Mouse (Mus musculus): ENCODE results near the gene Phykpl.
A peak's percentile ranks its signal among the peaks of the same experiment; 100 is the strongest.
"Not testable (repeated sequence)": the region's sequence is repeated elsewhere in the genome, so short reads cannot be mapped to it uniquely, and the experiment has no call there.

Gene Phykpl

GRCm38 (mm10) chr11:51586411-51586810 lies 1.9 kb downstream of the Phykpl start:
- DNase-seq (ENCODE audit: low spot score in 2 of 2) = no peak

DNA sequence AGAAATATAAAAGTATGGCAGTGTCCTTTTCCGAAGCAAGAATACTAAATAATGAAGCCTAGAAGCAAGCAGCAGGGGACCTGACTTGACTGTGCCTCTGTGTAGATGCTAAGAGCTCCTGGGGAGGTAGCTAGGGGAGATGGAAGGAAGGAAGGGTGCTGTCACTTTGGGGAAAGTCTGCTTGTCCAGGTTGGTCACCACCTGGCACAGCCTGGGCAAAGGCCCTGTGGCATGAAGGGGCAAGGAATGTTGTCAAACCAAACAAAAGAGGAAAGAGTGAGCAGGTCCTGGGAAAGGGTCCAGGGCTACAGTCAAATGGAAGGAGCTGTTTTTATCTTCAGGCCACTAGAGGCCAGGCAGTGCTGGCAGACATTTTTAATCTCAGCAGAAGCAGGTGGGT lies 2.5 kb downstream of the Phykpl start:
- no peak for DNase-seq (ENCODE audit: low spot score in 2 of 2)

DNA sequence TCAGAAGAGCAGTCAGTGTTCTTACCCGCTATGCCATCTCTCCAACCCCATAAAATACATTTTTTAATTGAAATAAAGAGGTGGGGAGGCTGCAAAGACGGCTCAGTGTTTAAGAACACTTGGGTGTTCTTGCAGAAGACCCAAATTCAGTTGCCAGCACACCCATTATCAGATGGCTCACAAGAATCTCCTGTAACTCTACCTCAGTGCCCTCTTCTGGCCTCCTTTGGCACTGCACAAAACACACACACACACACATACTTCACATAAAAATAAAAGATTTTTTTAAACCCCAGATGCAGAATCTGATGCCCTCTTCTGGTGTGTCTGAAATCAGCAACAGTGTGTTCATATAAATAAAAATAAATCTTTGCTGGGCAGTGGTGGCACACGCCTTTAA lies 4.3 kb downstream of the Phykpl start:
- DNase-seq (ENCODE audit: low spot score in 2 of 2) = no peak

DNA sequence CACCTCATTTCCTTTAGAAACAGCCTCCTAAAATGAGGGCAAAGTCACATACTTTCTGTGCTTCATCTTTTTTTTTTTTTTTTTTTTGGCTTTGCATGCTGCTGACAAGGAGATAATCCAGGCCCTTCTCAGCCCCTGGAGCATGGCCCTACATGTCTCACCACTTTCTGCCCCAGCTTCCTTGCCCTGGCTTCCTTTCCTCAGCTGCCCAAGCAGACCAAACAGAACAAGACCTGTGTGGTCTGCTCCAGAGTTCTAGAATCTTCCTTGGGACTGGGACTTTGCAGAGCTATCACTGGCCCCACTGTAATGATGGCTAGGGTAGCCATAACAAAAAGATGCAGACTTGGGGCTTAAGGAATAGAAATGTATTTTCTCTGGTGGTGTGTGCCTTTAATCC lies 5.4 kb downstream of the Phykpl start:
- DNase-seq (ENCODE audit: low spot score in 2 of 2) = no peak

DNA sequence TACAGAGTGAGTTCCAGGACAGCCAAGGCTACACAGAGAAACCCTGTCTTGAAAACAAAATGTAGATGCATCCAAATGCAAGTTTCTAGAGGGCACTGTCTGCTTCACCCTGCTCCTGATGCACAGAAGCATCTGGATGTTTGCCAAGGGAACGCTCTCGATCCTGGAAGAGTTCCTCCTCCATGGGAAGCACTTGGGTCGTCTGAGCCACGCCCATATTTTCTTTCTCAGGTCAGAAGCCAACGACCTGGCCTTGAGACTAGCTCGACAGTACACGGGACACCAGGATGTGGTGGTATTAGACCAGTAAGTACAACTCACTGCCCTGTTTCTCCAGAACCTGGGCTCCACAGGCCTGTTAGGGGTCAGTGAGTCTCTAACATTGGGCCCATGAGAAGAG lies 6.6 kb downstream of the Phykpl start:
- no peak for DNase-seq (ENCODE audit: low spot score in 2 of 2)

DNA sequence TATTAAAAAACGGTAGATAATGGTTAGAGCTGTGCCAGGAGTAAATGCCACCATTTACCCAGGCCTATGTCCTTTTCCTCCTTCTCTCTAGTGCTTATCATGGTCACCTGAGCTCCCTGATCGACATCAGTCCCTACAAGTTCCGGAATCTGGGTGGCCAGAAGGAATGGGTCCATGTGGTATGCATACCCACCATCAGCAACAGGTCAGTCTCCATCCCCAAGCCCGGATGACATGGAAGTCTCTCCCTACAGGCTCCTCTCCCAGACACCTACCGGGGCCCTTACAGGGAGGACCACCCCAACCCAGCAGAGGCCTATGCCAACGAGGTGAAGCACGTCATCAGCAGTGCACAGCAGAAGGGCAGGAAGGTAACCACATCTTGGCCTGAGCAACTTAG lies 7.4 kb downstream of the Phykpl start:
- no peak for DNase-seq (ENCODE audit: low spot score in 2 of 2)

DNA sequence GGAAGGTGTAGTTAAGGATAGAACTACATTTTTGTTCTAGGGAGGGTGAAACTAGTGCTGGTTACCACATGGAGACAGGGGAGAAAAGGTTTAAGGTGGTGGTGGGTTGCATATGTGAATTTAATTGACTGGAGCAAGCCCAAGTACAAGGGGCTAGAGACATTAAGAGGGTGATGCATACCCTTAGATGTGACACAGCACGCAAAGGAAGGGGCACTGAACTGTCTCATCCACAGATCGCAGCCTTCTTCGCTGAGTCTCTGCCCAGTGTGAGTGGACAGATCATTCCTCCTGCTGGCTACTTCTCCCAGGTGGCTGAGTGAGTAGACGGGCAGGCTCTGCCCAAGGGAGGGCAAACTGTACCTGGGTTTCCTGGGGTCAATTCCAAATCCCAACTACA lies 8.8 kb downstream of the Phykpl start:
- DNase-seq (ENCODE audit: low spot score in 2 of 2) = no peak

- DNase-seq (ENCODE audit: low spot score in 2 of 2) = no peak
These were observed 9.3 kb downstream of the Phykpl start for GRCm38 (mm10) chr11:51593849-51594248.

GRCm38 (mm10) chr11:51594715-51595350 lies 10.3 kb downstream of the Phykpl start:
- no peak for DNase-seq (ENCODE audit: low spot score in 2 of 2)

DNA sequence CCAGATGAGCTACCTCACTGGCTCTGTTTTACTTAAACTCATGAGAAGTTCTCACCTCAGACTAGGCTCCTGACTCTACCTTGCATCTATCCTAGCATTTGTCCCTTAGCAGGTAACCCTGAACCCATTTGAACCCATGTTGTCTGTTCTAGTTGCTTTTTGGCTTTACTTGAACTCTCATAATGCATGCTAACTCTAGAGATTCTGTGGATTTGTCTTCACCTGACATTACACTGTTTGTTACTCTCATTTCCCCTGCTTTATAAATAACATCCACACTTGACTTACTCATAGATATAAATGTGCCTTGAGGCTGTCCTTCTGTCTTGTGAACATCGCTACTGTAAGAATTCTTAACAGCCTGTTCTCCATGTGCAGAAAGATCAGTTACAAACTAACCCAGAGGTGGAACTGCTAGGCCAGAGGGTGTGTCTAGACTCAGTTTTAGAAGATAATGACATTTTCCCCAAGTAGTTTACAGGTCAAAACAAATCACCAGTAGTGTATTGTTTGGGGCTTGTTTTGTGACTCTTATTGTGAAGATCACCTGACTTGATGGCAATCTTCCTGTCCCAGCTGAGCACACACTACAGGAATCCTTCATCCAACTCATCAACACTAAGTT lies 11.0 kb downstream of the Phykpl start:
- DNase-seq (ENCODE audit: low spot score in 2 of 2) = no peak

DNA sequence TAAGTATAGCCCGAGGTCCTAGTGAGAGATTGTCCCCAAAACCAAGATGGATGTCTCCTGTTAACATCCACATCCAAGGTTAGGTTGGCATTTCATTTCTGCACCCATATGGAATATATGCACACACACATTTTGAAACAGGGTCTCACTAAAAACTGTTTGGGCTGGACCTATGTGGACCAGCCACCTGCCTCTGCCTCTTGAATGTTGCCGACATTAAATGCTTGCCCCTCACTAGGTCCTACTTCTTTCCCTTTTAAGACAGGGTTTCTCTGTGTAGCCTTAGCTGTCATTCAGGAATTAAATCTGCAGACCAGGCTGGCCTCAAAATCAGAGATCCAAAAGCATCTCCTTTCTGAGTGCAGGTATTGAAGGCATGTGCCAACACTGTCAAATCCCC lies 13.0 kb downstream of the Phykpl start:
- no peak for DNase-seq (ENCODE audit: low spot score in 2 of 2)

DNA sequence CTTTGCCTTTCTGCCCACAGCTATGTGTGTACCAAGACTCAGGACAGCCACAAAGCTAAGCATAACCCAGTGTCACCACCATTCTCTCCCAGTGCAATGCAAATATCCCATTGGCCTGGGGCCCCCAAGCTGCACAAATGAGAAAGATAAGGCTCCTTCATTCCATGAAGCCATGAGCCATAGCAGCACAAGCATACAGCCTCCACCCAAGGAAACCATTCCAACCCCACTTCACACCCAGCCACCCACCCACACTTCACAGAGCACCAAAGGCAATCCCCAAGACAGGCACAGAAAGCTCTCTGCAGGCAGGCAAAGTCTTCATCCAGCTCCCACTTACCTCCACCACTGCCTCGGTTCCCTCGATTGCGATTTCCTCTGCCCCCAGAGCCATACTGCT lies 17.7 kb downstream of the Phykpl start:
- no peak for DNase-seq (ENCODE audit: low spot score in 2 of 2)

DNA sequence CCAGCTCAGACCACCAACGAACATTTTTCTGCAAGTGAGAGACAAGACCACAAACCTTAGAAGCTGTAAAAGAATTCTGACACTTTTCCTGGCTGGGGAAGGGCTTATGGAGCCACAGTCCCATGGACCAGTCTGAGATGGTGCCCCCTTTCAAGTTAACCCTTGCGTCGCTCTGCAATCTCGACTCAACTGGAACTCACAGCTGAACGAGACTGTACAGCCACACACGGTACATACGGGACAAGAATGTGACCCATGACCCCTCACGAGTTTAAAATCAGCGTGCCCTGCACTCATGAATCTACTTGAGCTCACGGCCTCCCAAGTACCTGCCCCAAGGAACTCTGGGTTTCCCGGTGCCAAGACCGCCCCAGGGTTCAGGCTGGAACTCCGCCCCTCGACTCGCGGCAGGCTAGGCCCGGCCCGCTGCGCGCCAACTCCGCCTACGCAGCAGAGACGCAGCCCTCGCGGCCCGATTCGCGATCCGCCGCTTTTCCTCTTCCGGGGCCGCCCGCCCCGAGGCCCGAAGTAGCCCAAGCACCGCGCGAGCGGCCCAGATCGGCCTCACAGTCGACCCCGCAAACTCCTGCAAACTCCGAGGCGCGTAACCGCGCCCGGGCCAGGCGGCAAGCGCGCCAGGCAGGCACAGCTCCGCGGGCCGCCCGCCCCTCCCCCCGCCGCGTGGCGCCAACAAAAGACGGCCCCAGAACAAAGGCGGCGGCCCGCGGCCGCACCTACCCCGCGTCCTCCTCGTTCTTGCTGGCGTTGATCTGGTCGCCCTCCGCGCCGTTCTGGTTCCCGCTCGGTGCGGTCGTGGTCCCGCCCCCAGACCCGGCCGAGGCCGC lies 21.3 kb downstream of the Phykpl start:
- DNase-seq (ENCODE audit: low spot score in 2 of 2) = peak; percentile 79 to 81

DNA sequence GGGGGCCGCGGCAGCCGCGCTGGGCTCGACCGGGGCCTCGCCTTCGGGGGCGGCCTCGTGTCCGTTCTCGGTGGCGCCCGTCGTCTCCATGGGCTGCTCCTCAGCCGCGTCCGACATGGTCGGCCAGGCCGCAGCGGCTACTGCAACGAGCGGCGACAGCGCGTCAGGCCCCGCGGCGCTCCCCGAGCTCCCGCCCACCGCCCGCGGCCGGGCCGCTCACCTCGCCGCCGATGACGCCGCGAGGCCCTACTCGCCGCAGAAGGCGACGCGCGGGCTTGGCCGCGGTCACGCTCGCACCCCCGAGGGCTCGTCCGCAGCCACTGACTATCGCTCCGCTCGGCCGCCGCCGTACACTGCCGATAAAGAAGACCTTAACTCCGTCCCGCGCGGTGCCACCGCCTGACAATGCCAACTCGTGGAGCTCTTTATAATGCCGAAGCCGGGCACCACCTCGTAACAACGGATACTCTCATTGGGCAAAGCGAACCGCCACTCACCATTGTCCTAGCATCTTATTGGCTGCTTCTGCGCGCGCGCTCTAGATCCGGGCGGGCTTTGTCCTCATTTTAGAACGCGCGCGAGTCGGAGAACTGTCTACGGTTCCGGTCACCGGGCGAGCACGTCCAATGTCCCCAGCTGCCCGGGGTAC lies 22.0 kb downstream of the Phykpl start, which contains the start of gene Hnrnpab:
Hnrnpab (minus strand) TSS at position 401 of the 649 bp plus-strand sequence.
- DNase-seq (ENCODE audit: low spot score in 2 of 2) = peak; percentile 90 to 94

DNA sequence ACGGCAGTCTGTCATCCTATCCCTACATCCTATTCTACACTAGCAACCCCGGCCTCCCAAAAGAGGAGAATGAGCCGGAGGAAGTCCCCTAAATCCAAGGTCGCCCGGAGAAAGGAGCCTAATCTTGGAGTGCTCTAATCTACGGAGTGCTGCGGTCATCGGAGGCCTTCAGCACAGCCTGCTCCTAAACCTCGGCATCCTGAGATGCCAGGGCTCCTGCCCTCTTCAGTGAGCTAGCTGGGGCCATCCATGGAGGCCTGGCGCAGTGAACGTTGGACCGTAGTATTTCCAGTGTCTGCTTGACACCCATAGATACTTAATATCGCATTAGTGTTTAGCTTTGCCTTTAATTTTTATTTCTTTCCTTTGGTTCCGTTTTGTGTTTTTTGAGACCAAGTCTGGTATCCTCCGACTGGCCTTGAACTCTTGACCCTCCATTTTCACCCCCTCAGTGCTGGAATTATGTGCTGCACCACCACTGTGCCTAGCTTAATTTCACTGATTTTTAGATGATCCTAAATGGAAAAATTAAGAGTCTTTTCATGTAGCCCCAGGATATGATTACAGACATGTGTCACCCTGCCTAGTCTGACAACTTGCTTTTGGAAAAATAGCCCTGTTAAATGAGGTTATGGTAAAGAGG lies 22.7 kb downstream of the Phykpl start:
- no peak for DNase-seq (ENCODE audit: low spot score in 2 of 2)

DNA sequence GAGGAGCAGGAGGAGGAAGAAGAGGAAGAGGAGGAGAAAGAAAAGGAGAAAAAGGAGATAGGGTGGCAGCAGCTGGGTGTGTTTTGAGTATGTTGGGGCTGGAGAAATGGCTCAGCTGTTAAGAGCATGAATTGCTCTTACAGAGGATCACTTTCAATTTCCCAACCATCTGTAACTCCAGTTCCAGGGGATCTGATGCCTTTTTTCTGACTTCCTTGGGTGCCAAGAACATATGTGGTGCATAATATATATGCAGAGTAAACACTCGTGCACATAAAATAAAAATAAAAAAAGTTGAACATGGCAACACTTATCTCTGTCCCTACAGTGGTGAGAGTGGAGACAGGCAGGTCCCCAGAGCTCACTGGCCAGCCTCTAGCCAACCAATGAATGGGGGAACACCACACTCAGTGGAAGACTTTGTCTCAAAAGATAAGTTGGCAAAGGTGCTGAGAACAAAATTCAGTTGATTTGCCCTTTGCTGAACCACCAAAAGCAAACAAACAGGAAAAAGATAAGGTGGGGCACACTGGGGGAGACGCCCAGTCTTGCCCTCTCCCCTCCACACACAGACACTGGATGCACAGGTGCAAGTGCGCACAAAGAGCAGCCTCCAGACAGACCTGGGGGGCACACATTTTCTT lies 24.8 kb downstream of the Phykpl start:
- no peak for DNase-seq (ENCODE audit: low spot score in 2 of 2)

DNA sequence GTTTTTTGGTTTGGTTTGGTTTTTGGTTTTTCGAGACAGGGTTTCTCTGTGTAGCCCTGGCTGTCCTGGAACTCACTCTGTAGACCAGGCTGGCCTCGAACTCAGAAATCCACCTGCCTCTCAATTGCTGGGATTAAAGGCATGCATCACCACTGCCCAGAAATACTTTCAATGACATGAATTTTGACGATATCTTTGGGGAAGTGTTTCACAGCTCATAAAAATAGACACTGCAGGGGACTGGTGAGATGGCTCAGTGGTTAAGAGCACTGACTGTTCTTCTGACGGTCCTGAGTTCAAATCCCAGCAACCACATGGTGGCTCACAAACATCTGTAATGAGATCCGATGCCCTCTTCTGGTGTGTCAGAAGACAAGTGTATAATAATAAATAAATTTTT lies 25.4 kb downstream of the Phykpl start:
- not testable (repeated sequence) for DNase-seq (ENCODE audit: low spot score in 2 of 2)

DNA sequence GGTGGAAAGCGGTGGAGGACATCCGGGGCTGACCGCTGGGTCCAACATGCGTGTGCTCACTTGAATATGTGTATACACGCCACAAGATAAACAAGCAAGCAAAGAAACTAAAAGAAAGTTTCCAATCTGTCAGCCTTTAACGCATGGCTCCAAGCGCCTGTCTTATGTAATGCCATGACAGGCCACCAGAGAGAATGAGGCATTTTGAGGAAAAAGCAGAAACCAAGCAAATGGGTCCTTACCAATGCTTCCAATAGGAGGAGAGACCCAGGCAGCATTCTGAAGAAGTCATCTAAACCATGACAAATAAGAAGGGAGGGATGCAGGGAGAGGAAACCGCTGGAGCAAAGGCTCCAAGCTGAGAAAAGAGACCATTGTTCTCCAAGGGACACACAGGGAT lies 29.7 kb downstream of the Phykpl start:
- DNase-seq (ENCODE audit: low spot score in 2 of 2) = no peak

DNA sequence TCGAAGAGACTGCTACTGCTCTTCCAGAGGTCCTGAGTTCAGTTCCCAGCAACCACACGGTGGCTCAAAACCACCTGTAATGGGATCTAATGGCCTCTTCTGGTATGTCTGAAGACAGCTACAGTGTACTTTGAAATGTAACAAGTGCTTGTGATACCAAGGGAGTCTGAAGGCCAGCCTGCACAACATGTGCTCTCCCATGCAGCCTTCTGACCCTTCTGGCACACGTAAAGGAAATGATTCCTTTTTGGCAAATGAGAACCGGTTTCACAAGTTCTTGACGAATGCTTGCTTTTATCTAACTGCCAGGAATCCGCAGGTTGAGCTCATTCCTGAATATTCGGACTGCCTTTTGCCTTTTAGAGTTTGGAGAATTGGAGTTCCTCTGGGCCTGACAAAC lies 30.6 kb downstream of the Phykpl start:
- DNase-seq (ENCODE audit: low spot score in 2 of 2) = no peak

DNA sequence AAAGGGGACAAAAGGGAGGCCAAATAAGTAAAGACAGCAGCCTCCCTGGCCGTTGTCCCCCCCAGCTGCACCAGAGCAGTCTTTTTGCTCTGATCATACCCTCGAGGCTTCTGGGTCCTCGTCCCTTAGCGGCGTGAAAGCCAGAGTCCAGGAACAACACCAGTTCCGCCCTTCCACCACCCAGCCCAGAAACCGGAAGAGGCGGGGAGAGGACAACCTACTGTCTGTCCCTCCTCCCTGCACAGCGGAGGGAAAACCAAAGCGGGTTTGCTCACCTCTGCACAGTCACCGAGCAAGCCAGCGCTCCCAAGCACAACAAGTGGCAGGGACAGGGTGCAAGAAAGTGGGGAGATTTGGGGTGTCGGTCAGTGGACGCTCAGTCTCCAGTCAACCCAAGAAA lies 31.0 kb downstream of the Phykpl start:
- DNase-seq (ENCODE audit: low spot score in 2 of 2) = peak; percentile 51 to 58

- DNase-seq (ENCODE audit: low spot score in 2 of 2) = not testable (repeated sequence)
These were observed 31.6 kb downstream of the Phykpl start for GRCm38 (mm10) chr11:51616113-51616512.

All from spleen, postnatal 14 days (tissue).